Mouse (Mus musculus) urinary bladder, postnatal 10 days (tissue): ENCODE data around the gene Dync2li1.

Source experiments
- DNase-seq: peaks from one replicate; pipeline ENCODE4 v3.0.0; 2022; ENCODE audit warnings: low spot score

The Dync2li1 gene

DNA sequence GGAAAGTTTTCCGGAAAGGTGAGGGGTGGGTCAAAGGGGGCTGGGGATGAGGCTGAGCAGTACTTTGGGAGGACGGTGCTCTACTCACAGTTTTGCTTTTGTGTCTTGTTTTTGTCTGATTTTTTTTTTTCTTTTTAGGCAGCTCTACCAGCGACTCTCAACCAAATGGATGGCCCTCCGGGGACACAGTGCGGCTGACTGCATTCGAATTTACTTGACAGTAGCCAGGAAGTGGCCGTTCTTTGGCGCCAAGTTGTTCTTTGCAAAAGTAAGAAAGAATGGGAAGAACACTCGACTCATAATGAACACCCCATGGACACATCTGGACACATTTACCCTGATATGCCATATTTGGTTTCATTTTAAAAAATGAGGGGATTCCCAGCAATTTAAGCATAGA lies 14.8 kb upstream of the Dync2li1 start:
- no peak for DNase-seq

DNA sequence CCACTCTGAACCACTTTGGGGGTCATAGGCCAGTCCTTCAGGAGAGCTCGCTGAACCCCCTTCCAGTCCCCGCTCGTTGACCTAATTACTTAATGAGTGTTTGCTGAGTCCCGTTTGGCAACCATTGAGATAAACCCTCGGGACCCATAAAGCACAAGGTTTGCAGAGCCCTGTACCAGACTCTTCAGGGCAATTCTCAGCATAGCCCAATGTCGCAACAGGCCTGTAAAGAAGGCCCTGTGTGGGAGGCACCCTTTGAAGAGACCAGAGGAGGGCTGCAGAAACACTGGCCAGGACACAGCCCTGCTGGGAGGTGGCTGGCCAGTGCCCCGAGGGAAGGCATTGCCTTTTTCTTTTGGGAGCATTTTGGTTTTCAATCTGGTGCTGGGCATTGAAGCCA lies 14.3 kb upstream of the Dync2li1 start:
- DNase-seq = no peak

DNA sequence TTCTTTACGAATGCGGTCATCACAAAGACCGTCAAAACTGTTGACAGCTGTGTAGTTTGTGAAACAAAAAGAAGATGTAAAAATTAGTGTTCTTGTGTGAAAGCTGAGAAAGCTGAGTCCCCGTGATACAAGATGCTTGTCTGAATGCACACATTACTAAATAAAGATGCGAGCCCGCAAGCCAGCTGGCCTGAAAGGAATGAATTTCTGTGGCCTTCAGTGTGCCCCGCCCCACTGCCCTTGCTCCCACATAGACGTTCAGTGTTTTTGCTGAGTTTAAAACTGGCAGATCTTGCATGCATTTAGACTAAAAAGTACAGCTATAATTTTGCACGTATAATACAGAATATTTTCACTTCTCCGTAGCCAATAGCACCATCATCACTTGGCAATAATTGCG lies 10.5 kb upstream of the Dync2li1 start:
- no peak for DNase-seq

DNA sequence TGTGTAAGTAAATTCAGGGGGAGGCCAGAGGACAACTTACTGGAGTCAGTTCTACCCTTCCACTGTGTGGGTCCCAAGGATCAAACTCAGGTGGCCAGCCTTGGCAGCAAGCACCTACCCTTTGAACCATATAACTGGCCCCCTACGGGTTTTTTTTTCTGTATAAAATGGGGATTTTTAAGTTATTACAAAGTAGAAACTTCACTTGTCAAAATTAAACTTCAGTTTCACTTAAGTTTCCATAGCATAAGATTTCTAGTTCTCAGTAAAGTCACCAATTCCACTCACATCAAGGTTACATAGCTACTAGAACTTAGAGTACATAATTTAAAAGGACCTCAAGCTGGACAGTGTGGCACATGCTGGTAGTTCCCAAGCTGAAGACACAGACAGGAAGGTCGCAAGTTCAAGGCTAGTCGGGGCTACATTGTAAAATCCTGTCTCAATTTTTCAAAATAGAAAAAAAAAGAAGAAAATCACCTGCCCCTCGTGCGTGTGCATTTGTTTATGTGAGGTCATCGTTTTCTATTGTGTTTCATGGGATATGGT lies 9.7 kb upstream of the Dync2li1 start:
- DNase-seq = no peak

DNA sequence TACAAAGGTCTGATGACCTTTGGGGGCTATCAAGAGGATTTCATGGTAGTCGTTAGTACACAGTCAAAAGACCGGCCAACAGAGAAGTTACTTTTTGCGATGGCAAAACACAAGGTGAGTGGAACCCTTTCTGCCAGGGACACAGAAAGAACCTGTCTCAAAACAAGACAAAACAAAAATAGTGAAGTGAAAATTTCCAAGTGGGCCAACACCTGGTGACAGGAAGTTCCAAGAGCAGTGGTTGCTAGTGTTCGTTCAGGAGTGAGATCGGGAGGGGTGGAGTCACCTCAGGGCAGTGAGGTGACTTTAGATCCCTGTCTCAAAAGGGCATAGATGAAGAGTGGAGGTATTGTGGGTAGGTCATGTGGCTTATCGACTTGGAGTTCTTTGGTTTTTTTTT lies 8.3 kb upstream of the Dync2li1 start:
- DNase-seq = no peak

DNA sequence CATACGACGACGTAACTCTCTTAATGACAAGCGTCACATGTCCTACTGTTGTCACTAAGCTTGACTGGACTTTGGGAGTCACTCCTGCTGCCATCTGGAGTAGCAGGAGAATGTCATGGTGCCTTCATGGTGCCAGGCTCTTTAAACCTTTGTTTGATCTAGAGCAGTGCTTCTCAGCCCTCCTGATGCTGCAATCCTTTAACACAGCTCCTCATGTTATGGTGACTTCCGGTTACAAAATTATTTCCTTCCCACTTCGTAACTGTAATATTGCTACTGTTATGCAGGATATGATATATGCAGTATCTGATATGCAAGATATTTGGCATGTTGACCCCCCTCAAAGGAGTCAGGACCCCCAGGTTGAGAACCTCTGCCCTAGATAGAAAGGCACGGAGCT lies 7.2 kb upstream of the Dync2li1 start:
- DNase-seq = no peak

DNA sequence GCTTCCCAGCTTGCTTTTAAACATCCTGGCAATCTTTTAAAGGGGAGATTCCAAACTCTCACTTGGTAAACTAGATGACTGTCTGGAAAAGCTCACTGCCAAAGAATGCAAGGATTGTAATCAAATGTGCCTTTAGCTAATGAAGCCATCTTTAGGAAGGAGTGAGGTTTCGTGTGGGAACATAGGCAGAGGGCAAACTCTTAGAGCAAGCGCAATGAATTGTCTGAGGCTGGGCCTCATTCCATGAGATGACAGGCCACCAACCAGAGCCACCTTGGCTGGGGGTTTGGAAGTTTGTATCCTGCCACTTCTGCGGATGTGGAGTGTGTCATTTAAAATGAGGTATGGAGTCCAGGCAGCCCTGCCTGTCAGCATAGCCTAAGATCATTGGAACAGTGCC lies 6.2 kb upstream of the Dync2li1 start:
- DNase-seq = no peak

DNA sequence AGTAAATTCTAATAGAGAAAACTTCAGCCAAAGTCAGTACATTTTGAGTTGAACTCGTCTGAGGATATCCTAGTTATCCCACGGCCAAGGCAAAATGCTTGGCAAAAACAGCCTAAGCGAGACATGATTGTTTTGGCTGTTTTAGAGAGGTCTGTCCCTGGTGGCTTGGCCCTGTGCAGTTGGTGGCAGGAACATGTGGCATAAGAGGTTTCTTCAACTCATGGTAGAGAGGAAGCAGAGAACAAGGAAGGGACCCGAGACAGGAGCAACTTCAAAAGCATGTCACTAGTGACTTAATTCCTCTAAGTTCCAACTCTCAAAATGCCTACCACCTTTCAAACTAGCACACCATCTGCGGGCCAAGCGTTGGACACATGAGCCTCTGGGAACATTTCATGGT lies 5.7 kb upstream of the Dync2li1 start:
- no peak for DNase-seq

DNA sequence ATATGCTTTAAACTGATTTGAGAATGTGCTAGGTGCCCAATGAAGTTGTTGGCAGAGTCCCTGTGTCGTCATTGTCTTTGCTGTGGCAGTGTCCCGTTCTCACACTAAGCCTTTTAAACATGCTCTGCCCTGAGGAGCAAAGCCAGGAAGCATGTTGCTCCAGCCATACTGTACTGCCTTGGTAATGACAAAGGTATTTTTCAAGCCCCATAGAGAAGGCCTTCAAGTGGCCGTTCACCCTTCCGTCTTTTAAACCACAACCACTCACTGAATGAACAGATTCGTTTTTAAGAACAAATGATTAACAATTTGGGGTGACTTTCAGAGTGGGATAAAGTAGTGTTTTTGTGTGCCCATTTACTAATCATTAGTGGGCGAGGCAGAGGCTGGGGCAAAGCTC lies 5.1 kb upstream of the Dync2li1 start:
- DNase-seq = no peak

DNA sequence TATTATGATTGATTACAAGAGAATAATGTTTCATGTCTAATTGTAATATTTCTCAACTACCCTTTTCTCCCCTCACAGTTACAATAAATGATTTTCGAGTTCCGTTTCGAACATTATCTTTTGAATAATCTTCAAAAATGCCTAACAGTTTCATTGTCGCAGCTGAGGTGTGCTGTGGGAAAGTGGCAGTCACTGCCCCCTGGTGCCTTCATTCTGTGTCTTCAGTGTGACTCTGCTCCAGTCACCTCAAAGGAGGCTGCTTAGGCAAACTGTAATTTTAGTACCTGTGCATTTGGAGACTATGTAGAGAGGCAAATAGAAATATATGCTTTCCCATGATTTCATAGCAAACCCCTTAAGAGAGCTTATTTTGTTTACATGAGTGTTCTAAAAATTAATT lies 4.3 kb upstream of the Dync2li1 start:
- no peak for DNase-seq

DNA sequence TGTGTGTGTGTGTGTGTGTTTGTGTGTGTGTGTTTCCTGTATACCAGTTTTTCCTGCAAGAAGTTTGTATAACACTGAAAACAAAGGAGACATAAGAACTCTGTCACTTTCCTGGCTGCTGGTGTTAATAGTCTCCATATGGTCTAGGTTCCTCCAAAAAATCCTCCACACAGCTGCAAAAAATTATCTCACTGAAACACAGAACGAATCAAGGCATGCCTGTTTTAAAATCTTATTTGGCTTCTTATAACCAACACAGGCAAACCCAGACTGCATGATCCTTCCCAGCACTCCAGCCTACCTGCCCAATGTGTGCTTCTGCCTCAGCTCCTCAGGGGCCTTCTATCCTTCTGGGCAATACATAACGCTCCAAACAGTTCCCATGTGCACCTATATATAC lies 3.4 kb upstream of the Dync2li1 start:
- no peak for DNase-seq

DNA sequence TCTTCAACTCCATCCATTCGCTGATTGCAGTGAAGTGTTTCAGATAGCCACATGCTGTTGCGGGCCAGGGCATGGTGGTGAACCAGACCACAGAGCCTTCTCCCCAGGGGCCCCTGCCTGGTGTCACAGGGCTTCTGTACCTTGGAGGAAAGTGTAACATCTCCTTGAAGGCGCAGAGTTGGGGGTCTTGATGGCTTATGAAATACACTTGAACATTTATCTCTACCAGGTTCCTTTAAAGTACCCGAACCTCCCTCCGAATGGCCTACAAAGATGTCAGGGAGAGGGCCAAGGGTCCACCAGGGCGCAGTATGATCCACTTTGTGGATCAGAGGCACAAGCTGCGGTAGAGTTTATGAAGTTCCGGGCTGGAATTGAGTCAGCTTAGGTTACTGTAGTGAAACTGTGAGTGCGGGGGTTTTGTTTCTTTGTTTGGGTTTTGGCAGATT lies 585 bp downstream of the Dync2li1 start:
- no peak for DNase-seq

DNA sequence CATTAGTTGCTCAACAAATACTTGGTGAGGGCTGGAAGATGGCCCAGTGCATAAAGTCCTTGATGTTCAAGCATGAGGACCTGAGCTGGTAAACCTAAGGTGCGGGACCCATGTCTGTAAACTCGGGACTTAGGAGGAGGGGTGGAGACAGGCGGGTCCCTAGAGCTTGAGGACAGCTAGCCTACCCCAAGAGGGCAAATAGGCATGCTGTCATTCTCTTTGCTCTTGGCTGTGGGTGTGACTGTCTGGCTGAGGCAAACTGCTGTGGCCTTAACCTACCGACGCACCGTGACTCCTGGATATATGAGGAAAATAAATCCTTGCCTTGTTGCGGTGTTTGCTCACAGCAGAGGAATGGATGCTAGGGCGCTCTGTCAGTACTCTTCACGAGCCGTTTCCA lies 1.4 kb downstream of the Dync2li1 start:
- DNase-seq = no peak

DNA sequence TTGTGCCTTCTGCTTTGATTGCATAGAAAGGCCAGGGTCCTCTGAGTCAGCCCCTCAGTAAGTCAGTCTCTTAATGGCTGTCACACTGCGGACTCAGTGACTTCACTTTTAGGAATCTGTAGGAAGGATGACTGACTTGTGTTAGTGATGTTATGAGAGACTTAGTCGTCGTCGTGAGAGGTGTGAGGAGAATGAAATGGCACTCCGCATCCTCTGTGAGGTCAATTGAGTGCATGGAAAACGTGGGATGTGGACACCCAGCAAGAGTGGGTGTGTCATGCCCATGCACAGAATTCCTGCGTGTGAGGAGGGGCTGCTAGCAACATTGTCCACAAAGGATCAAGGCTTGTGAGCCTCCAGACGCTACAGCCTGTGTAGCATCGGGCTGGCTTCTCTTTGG lies 2.3 kb downstream of the Dync2li1 start:
- no peak for DNase-seq

DNA sequence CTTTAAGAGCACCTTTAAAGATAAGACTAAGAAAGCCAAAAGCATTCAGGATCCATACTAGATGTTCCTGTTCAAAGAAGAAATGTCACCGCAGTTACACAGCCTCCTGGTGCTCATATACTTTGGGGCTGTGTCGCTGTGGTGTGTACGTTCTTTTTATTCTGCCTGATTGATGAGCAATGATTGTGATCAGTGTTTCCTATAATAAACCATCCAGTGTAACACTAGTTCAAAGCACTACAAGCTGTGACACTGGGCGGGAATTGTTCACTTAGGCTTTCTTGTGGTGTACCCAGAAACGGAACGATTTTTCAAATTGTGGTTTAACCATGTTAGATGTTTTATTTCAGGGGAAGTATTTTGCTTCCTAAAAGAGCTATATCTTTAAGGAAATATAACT lies 5.5 kb downstream of the Dync2li1 start:
- no peak for DNase-seq

DNA sequence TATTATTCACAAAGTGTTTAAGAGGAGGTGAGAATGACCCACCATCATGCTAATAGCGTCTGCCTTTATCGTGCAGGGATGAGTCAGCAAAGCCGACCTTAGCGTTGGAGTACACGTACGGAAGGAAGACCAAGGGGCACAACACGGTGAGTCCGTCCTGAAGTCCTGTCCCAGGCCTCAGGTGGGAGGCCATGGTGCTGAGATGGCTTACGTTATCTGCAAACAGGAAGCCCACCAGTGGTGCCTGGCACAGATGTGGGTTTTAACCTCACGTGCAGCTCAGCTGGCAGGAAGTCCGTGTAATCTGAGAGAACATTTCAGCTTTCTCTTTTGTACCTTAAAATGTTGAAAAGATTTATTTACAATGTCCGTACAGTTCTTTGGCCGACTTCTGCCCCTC lies 7.1 kb downstream of the Dync2li1 start:
- DNase-seq = no peak

DNA sequence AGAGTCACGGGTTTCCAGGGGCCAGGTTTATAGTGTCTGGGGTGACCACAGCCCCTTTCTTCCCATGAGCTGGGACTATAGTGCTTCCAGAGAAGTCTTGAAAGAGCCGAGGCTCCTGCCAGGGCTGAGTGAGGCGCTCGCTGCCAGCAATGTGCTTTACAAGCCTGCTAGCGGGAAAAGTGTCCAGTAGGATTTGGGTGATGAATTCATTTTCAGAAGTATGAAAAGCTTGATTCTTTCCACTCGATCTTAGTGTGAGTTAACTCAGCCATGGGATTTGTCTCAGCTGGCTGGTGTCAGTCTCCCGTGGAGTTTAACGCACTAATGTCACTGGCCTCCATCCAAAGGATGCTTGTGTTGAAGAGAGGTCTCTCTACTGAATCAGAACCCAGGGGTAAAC lies 10.0 kb downstream of the Dync2li1 start:
- DNase-seq = no peak

DNA sequence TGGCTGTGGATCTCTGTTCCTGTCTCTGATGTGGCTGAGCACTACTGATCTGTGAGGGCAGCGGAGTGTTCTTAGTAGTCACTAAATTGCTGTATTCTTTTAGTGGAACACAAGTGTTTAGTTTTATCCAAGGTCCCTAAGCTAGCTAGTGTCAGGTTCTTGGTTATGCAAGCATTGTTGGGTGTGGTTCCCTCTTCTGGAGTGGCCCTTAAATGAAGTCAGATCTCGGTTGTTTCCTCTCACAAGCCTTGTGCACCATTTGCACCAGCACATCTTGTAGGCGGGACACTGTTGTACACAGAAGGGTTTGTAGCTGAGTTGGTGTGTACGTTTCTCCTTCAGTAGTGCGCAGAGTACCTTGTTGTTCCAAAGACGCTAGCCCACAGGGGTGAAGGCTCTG lies 11.7 kb downstream of the Dync2li1 start:
- no peak for DNase-seq

DNA sequence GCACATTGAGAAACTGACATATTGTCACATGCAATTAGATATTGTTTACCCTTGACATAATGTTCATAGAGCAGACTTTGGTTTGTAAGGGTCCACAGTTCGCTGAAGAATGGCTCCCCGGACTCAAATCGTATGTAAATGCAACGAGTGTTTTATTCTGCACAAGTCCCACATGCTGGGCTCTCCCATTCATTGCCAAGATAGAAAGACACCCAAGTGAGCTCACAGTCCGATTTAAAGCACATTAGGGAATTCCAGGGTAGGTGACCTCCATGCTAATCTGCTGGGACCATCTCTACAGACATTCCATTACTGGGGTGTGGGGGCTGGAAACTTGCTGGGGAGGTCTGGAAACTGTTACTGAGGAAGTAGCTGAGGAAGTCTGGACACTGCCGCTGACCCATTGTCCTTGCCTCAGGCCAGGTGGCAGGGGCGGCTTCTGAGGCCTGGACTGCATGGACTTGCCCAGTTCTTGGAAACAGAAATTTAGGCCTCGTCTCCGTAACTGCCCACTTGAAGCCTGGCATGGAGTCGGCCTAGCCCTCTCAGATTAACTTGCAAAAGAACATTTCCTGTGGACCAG lies 13.6 kb downstream of the Dync2li1 start:
- DNase-seq = no peak

DNA sequence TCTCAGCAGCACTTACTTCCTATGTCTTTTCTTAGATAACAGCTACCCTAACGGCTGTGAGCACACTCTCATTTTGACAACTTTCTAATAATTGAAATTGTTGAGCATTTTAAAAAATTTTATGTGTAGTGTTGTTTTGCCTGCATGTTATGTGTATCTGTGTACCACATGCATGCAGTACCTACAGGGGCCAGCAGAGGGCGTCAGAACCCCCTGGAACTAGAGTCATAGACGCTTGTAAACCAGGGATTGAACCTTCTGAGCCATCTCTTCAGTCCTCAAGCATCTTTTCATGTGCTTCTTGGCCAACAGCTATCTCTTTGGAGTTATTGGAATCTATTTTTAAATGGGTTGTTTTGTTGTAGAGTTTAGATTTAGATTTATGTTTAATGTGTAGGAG lies 15.6 kb downstream of the Dync2li1 start:
- no peak for DNase-seq

DNA sequence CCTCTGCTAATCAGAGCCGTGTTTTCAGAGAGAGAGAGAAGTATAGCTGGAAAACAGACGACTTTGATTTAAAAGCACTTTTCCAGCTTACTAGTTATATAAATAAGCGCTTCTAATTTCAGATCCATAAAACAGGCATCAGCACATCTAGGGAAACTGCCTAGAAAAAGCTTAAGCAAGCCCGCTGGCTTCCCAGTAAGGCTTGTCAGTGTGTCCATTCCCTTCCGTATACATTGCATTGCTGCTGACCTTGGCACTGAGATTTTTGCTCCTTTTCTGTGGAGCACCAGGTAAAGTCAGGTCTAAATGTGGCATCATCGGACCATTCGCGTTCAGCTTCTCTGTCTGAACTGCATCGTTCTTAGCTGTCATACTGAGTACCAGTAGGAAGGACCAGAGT lies 16.0 kb downstream of the Dync2li1 start:
- DNase-seq = no peak

DNA sequence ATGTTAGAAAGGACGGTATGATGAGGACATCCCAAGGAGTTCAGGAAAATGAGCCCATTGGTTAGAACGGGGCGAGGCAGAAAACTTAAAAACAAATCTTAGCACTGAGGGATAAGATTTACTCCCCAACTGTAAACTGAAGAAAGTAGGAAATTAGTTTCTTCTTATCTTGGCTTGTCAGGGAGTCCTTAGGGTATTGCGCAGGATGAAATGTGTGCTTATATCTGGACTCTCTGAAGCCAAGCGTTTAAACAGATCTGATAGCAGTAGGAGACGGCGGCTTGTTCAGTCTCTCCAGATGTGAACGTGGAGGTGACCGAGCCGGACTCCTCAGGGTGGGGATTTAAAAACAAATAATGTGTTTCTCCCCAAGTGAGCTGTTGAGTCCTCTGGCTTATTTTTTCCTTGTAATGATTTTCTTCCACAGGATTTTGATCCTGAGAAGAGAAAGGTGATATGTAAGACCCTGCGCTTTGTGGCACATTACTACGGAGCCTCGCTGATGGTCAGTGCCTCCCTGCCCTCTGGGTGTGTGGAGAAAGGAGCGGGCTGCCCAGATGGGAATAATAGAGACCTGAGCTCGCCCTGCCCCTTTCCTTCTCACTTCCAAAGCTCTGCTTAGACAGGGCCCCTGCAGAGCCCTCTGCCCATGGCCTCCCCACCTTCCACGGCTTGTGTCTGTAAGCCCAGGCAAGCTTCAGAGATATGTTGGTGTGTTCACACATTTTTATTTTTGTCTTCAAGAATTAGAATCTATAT lies 18.2 kb downstream of the Dync2li1 start:
- DNase-seq = no peak

DNA sequence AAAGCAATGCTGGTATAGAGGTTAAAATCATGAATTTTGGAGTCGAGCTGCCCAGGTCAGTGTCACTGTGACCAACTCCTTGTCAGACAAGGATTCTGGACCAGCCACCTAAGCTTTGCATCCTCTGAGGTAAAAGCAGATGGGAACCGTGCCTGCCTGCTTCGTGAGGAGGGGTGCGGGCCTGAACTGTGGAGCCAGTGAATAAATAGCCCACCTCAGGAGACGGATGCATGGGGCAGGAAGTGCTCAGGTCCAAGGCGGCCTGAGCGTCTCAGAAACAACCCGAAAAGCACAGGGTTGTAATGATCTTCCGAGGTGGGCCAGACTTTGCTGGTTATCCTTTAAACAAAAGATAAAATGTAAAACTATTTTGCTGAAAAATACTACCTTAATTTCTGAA lies 18.8 kb downstream of the Dync2li1 start:
- no peak for DNase-seq

DNA sequence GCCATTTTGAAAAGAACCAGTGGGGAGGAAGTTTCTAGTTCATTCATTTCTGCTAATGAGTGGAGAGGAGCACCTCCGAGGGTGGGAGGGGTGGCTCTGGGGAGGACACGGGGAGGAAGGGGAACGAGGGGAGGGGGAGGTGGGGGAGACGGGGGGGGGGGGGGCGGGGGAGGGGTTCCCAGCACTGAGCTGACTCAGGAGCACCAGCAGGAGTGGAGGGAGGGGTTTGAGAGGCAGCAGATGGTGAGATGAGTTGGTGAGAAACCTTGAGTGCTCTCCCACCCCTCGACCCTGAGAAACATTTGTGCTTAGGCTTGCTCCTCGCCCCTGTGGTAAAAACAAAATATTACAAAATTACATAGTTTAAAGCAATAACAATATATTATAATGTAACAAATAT lies 19.6 kb downstream of the Dync2li1 start:
- DNase-seq = no peak
